Mouse (Mus musculus): ENCODE data around the gene Rrp36. TPM values are rescaled to one million over a fixed set of nuclear protein-coding genes. Genes with fewer than 3 reads are reported as not detected.

The Rrp36 gene
- total RNA-seq, 2 experiments from 2014 or later: 7.9 to 12.6 TPM

DNA sequence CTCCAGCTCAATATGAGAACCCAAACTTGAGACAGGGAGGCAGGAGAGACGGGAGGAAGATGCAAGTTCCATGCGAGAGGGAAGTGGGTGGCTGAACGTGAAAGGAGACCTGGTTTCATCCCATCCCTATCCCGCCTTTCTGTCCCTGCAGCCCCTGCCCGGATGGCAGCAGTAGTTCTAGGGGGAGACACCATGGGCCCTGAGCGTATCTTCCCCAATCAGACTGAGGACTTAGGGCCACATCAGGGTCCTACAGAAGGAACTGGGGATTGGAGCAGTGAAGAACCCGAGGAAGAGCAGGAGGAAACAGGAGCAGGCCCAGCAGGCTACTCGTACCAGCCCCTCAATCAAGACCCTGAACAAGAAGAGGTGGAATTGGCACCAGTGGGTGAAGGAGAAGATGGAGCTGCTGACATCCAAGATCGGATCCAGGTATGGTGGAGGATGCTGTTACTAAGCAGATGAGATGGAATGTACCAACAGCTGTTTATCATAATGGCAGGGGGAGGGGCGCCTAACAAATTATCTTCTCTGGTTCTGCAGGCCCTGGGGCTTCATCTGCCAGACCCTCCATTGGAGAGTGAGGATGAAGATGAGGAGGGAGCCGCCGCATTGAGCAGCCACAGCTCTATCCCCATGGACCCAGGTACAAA is 7.4 kb upstream of the Rrp36 start:
- no peak for TF ChIP-seq CTCF (IDR thresholded peaks at IDR 0.05)
- Histone ChIP-seq H3K27ac (peak overlapping the region; percentile 92), H3K4me3 (peak overlapping the region; percentile 77)
- DNase-seq: no peak
- intact Hi-C loops (cut with DNase I): loop anchor here (1.0 to 5.0 kb wide), 3 partner anchors 24 to 71 kb away; partner anchors contain the start of genes Cnpy3, Klc4, Mrpl2 and Ppp2r5d

DNA sequence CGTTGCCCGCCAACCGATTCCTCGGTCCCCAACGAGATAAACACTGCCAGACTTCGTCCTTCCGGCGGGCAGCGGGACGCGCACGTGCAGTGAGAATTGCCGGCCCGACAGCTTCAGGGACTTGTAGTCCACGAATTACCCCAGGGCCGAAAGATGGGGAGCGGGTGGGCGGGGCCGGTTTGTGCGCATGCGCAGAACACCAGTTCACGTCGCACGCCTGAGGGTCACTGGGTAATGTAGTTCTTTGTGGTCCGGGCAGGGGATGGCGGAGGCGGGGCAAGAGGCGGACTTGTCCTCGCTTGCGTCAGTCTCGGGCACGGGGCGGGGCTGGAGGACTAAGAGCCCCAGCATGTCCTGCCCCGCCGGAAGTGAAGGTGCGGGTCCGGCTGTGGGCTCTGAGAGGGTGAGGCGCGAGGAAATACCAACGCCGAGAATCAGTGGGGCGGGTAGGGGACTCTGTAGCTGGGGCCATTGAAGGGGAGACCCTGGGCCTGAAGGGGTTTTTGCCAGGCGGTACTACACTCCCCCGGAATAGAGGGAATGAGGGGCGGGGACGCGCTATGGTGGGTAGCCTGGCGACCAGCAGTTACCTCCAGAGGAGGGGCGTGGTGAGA is 6.7 kb upstream of the Rrp36 start, which contains the start of gene Klhdc3:
Gene Klhdc3, minus strand, starts transcription at position 155 of the 614 bp plus-strand sequence.
- DNase-seq: peak; percentile 99
- intact Hi-C loops (cut with DNase I): loop anchor here (1.0 to 5.0 kb wide), 3 partner anchors 24 to 71 kb away; partner anchors contain the start of genes Cnpy3, Klc4, Mrpl2 and Ppp2r5d
- peak within 1 kb of the TSS; percentile 96 for H3K27ac ChIP-seq
- TF ChIP-seq CTCF (IDR thresholded peaks at IDR 0.05): no peak
- peak within 1 kb of the TSS; percentile 77 for H3K4me3 ChIP-seq

DNA sequence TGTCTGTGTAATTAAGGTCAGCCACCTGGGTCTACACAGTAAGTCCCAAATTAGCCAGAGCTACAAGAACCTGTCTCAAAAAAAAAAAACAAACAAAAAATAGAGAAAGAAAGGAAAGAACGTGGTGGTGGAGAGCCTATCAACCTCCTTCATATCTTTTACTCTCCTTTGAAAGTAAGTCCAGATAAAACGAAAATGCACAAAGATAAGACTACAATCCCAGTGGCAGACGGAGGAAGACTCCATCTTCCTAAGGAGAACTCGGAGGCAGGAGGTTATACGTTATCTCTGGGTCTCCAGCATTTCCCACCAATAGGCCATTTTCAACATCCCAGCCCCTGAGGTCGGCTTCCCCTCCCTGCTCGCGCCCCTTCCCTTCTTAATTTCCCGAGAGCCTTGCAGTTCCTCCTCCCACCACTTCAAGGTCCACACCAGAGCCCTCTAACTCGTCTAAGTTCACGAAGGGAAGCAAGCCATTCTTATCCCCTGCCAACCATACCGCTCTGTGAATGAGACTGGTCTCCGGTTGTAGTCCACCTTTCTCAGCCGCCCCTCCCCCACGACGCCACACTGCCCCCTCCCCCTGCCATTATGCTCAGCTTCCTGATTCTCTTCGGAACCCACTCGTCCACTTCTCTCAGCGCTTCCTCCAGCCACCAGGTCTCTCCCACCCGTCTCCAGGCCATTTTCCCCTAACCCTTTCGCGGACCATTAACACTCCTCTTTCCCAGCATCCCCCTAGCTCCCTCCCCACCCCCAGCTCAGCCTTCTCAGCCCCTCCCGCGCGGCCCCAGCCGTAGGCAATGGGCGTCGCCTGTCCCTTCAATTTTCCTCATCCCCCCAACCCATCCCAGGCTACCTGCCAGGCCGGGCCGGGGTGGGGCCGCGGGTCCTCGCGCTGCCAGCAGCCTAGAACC is 5.9 kb upstream of the Rrp36 start:
- intact Hi-C loops (cut with DNase I): loop anchor here (2.0 to 5.0 kb wide), 2 partner anchors 33 to 72 kb away; partner anchors contain the start of genes Cnpy3, Klc4 and Mrpl2
- H3K27ac ChIP-seq: peak overlapping the region; percentile 96
- peak; percentile 56 for TF ChIP-seq CTCF (IDR thresholded peaks at IDR 0.05)
- DNase-seq: peak; percentile 74
- peak overlapping the region; percentile 77 for H3K4me3 ChIP-seq

DNA sequence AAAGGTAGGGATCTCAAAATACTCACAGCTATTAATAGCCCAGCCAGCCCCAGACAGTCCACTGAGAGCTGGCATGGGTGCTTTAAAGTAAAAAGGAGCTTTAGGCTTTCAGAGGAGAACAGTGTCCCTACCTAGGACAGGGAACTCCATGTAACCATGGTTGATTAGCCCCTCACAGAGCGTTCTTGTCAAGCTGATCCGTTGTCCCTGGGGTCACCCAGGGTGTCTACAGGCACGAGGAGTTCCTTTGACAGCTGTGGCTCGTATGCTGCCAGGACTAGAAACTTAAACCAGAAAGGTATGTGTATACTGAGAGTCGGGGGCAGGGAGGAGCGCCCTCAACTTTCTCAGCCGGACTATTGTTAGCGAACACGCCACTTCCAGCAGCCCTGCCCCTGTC is 4.8 kb upstream of the Rrp36 start:
- H3K27ac ChIP-seq: peak overlapping the region; percentile 96

DNA sequence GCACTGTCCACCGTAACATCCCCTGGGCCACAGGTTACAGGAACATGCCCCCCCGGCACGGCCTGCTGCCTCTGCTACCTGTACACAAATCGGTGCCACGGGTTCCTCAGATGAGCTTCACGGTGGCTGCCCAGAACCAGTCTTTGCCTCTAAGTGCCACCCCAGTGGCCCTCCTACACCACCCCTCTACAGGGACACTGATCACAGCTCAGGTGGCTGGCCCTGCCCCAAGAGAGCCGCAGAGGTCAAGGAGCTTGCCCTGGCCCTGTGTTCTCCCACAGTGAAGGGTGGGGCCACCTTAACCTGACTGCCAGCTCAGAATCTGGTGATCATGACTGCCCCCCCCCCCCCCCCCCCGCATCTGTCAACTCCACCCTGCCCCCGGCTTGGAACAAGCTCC is 4.3 kb upstream of the Rrp36 start, which contains the start of gene Mea1:
Gene Mea1, plus strand, starts transcription at position 378 of the 400 bp plus-strand sequence.
- Histone ChIP-seq H3K27ac (peak within 1 kb of the TSS; percentile 96), H3K4me3 (peak within 1 kb of the TSS; percentile 77)
- intact Hi-C loops (cut with DNase I): no loop called here
- TF ChIP-seq CTCF (IDR thresholded peaks at IDR 0.05): no peak
- peak; percentile 86 for DNase-seq

More for the DNA sequence above, 4.8 kb upstream of the Rrp36 start:
- peak; percentile 69 for DNase-seq
- peak overlapping the region; percentile 77 for H3K4me3 ChIP-seq
- intact Hi-C loops (cut with DNase I): no loop called here
- no peak for TF ChIP-seq CTCF (IDR thresholded peaks at IDR 0.05)

DNA sequence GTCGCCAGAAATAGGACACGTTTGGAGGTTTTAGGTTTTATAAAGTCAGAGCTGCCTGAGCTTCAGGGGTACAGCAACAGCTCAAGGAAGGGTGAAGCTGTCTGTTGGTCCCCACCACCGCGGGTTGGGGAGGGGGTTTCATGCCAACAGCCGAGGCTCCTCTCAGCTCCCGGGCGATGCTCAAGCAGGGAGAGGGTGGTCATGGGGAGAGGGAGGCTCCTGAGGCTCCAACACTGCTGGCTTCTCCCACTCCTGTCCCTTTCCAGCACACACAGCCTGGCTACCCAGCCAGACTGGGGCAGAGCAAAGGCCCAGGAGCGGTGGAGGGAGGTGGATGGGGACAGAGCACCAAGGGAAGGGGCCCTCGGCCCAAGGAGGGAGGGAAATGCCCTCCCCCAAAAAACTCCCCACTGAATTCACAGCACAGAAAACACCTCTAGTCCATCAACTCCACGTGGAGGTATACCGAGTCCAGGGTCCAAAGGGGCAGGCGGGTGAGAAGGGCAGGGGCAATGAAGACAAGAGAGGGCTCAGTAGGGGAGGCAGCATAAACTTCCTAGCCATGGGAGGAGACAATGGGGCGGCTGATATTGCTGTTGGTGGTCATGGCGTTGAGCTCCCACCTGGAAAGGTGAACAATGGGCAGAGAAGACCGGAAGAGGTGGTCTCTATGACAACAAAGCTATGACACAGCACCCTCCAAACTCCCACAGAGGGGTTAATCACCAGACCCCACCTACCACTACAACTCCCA is 555 bp upstream of the Rrp36 start:
- peak overlapping the region; percentile 94 for H3K27ac ChIP-seq
- intact Hi-C loops (cut with DNase I): no loop called here
- no peak for TF ChIP-seq CTCF (IDR thresholded peaks at IDR 0.05)
- DNase-seq: peak; percentile 15
- H3K4me3 ChIP-seq: peak overlapping the region; percentile 78

DNA sequence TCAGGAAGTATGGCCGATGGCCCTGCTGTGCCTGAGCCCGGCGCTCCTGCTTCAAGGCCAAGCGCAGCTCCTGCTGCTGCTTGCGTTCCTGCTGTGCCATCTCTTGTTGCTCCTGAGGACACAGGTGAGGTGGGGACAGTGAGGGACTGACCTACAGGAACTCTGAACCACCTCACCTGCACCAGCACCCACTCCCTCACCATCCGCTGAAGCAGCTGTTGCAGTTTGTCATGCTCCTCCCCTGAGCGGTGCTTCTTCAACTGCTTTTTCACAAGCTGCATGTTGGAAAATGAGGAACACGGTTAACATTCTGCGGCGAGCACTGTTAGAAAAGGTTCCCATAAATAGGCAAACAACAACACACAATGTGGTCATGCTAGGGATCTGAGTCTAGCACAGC is 4.2 kb downstream of the Rrp36 start:
- Histone ChIP-seq H3K4me3 (no peak overlapping the region), H3K27ac (no peak overlapping the region)
- DNase-seq: no peak
- intact Hi-C loops (cut with DNase I): no loop called here
- TF ChIP-seq CTCF (IDR thresholded peaks at IDR 0.05): no peak

DNA sequence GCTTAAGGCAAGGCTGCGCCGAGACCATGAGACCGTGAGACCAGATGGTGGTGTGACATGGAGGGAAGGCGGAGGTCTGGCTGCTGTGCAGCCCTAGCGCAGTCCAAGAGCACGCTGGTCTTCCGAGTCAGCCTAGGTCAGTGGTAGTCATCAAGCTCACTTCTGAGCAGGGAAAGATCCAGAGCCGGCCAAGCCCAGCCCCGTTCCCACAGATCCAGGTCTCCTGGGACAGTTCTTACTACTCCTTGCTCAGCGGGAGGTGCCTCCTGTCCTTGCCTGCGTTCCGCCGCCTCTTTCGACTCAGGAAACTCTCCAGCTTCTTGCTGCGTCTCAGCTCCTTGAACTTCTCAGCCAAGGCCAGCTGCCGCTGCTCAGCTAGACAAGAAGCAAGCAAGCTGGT is 6.4 kb downstream of the Rrp36 start:
- TF ChIP-seq CTCF (IDR thresholded peaks at IDR 0.05): no peak
- intact Hi-C loops (cut with DNase I): no loop called here
- DNase-seq: peak; percentile 40
- H3K27ac ChIP-seq: peak overlapping the region; percentile 40
- H3K4me3 ChIP-seq: 0 out of 2 replicates have a peak overlapping the region, but pooled peaks have one; percentile 2

DNA sequence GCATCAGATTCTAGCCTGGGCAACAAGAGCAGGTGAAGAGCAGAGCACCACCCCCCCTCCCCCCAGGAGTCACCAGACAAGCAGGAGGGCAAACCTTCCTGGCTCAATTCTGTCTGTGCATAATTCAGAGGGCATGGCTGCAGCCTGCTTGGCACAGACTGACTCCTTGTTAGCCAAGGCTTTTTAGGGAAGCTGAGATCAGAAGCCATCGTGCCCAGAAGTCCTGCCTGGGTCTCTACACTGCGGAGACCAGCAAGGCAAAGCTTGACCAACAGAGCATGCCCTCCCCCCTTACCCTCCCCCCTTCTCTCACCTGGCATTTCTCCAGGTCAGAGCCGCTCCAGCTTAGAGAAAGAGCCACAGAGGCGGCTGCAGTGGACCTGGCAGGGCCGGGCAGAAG is 11.4 kb downstream of the Rrp36 start:
- Histone ChIP-seq H3K27ac (peak overlapping the region; percentile 78), H3K4me3 (no peak overlapping the region)
- DNase-seq: peak; percentile 80
- intact Hi-C loops (cut with DNase I): no loop called here
- no peak for TF ChIP-seq CTCF (IDR thresholded peaks at IDR 0.05)

DNA sequence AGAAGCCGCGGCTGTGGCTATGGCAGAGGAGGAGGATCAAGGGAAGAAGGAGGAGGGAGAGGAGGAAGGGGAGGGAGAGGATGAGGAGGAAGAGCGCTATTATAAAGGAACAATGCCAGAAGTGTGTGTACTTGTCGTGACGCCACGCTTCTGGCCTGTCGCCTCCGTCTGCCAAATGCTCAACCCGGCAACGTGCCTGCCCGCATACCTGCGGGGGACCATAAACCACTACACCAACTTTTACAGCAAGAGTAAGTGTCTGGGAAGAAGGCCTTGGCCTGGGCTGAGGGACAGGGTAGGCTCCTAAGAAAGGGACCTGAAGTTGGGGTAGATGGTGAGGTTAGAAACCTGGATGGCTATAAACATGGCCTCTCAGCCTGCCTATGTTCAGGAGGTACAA is 12.2 kb downstream of the Rrp36 start:
- Histone ChIP-seq H3K4me3 (no peak overlapping the region), H3K27ac (peak overlapping the region; percentile 78)
- intact Hi-C loops (cut with DNase I): no loop called here
- no peak for DNase-seq
- TF ChIP-seq CTCF (IDR thresholded peaks at IDR 0.05): no peak

DNA sequence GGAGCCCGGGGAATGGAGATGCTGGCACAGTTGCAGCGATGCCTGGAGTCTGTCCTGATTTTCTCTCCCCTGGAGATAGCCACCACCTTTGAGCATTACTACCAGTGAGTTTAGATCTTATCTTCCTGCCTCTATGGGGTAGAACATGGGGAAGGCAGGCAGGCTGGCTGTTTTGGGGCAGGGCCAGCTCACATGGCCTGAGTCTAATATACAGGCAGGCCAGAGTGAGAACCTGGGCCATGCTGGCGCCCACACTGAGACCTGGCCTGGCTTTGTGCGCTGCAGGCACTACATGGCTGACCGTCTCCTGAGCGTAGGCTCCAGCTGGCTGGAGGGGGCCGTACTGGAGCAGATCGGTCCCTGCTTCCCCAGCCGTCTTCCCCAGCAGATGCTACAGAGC is 12.8 kb downstream of the Rrp36 start:
- H3K4me3 ChIP-seq: no peak overlapping the region
- intact Hi-C loops (cut with DNase I): no loop called here
- DNase-seq: no peak
- TF ChIP-seq CTCF (IDR thresholded peaks at IDR 0.05): no peak
- H3K27ac ChIP-seq: no peak overlapping the region; the same call in 1 of the 2 replicates

DNA sequence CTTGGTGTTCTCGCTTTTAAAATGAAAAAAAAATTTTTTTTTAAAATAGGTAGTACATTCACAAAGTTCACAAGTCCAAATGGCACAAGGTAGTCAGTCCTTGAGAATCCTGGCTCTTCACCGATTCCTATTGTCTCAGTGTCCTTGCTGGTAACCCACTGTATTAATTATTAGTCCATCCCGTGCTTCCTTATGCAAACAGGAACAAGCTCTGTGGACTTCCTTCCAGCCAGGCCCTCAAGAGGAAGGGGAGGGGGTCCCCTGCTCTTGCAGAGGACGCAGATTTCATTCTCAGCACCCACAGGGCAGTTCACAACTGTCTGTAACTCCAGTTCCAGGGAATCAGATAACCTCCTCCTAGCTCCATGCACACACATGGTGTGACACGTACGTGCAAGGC is 18.1 kb downstream of the Rrp36 start:
- no peak for DNase-seq
- Histone ChIP-seq H3K27ac (peak overlapping the region; percentile 48; the same call in 1 of the 2 replicates), H3K4me3 (peak overlapping the region; percentile 28)
- intact Hi-C loops (cut with DNase I): no loop called here
- TF ChIP-seq CTCF (IDR thresholded peaks at IDR 0.05): no peak

Measured in gastrocnemius, adult 2 months (tissue).